Mouse (Mus musculus) heart, embryonic 14.5 days (tissue): ENCODE measurements around the gene Rbbp4. TPM values are rescaled to one million over a fixed set of nuclear protein-coding genes. Genes with fewer than 3 reads are reported as not detected.
A peak's percentile ranks its signal among the peaks of the same experiment; 100 is the strongest.

Experiments
- ATAC-seq: fragments of 200-750 bp; cut with Nextera tagmentation; 2 replicates; pipeline ENCODE4 v1.8.0; 2017; ENCODE audit warnings: low read depth, moderate TSS enrichment; ENCODE audit not compliant: insufficient number of reproducible peaks, insufficient read depth, low FRiP score
- H3K27ac ChIP-seq, 2 experiments: fragments of 200-500 bp in 1 of 2; fragments of 300-500 bp in 1 of 2; sonication (generic) in 1 of 2; replicated peaks in 1 of 2; 2 replicates each; pipeline ENCODE4 v1.5.1; 2012 to 2014; ENCODE audit warnings: low read depth in 2 of 2, low read length in 2 of 2, control low read depth in 1 of 2, mild to moderate bottlenecking in 1 of 2, mixed read lengths in 1 of 2; ENCODE audit not compliant: control insufficient read depth in 1 of 2, insufficient read depth in 1 of 2
- H3K27me3 ChIP-seq: fragments of 300-500 bp; sonication (generic); 2 replicates; pipeline ENCODE4 v1.6.1; 2014; ENCODE audit warnings: mild to moderate bottlenecking, low read length, control low read depth; ENCODE audit not compliant: control insufficient read depth, insufficient read depth
- H3K36me3 ChIP-seq: fragments of 300-500 bp; sonication (generic); 2 replicates; pipeline ENCODE4 v1.6.1; 2014; ENCODE audit warnings: mild to moderate bottlenecking, control low read depth, low read length, mixed read lengths; ENCODE audit not compliant: control insufficient read depth, insufficient read depth
- H3K4me1 ChIP-seq, 2 experiments: fragments of 200-500 bp in 1 of 2; fragments of 300-500 bp in 1 of 2; sonication (generic) in 1 of 2; 2 replicates each; pipeline ENCODE4 v1.6.1; 2012 to 2014; ENCODE audit warnings: low read length in 2 of 2, control low read depth in 1 of 2, mixed read lengths in 1 of 2; ENCODE audit not compliant: control insufficient read depth in 2 of 2, insufficient read depth in 2 of 2
- H3K4me2 ChIP-seq: fragments of 300-500 bp; sonication (generic); 2 replicates; pipeline ENCODE4 v1.6.1; 2014; ENCODE audit warnings: mild to moderate bottlenecking, low read length
- H3K4me3 ChIP-seq, 2 experiments: fragments of 200-500 bp in 1 of 2; fragments of 300-500 bp in 1 of 2; sonication (generic) in 1 of 2; 2 replicates each; pipeline ENCODE4 v1.5.1; 2012 to 2014; ENCODE audit warnings: low read length in 2 of 2, mild to moderate bottlenecking in 2 of 2, control low read depth in 1 of 2, low read depth in 1 of 2, moderate library complexity in 1 of 2; ENCODE audit not compliant: control insufficient read depth in 1 of 2, insufficient read depth in 1 of 2
- H3K9ac ChIP-seq: fragments of 300-500 bp; sonication (generic); 2 replicates; pipeline ENCODE4 v1.6.1; 2014; ENCODE audit warnings: mild to moderate bottlenecking, low read length
- H3K9me3 ChIP-seq: fragments of 300-500 bp; sonication (generic); 2 replicates; pipeline ENCODE4 v1.6.1; 2016; ENCODE audit warnings: low read length, control low read depth; ENCODE audit not compliant: control insufficient read depth
- WGBS: fragments of 180-500 bp; shearing (Covaris S2); extraction: QIAGEN DNeasy Blood & Tissue Kit; methylation state at CpG from one replicate; pipeline ENCODE4 v1.1.7; 2014; 5-methylcytosine and 5-hydroxymethylcytosine counted together
- polyA plus RNA-seq: library from polyadenylated mRNA; unstranded; fragments of >200 nt; fragmentation: Nextera tagmentation; extraction: Ambion mirVana; gene quantifications from 2 replicates; pipeline ENCODE4 v1.2.1, GENCODE M21; 2014

The Rbbp4 gene
- polyA plus RNA-seq, 1 experiment from 2014 or later = 263 TPM

DNA sequence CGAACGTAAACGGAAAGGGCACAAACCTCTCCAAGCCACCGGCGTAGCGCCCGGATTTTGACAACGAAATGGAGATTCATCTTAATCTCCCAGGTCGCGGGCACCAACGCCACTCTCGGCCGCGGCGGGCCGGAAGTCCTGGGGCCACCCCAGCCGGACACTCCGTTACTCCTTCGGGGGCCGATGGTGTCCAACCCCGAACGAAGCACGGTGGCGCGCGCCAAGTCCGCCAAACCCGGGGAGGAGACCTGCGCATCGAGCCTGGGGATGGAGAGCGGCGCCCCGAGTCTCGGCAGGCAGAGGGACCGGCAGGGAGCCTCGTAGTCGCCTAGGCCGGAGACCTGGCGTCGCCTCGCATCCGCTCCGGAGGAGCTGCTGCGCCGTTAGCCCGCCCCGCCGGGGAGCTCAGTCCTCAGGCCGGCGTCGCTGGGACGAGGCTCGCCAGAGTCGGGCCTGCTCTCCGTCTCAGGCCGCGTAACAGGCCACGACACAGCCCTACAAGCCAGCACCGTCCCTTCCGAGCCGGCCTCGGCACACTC, 424 bp downstream of the Rbbp4 start:
- Histone ChIP-seq H3K9ac (peak overlapping the region; percentile 98), H3K4me3 (peak overlapping the region; percentile 93 to 99), H3K9me3 (no peaks in the 10 kb centered on the region), H3K4me2 (peak overlapping the region; percentile 81), H3K27ac (peak overlapping the region; percentile 98 to 99), H3K36me3 (peaks cover 42% of the 10 kb centered on the region), H3K4me1 (peaks cover 2 to 33% of the 10 kb centered on the region in 2 experiments), H3K27me3 (no peaks in the 10 kb centered on the region)
- ATAC-seq = peak; percentile 29; the same call in 1 of the 2 replicates
- under 1% methylated on average over 58 of the region's 62 CpGs for WGBS

DNA sequence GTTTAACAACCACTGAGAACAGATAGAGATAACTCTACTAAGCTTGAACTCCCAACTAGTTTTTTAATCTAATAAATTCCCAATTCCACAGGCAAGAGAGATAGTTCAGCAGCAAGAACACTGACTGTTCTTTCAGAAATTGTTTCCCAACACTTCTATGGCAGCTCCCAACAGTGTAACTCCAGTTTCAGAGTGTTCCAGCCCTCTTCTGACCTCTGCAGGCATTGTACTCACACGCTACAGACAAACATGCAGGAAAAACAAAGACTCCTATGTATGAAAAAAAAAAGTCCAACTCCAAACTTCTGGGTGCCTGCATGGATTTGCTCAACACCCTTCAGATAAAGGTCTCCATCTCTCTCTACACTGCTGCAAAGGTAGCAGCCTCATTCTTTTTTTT, 2.3 kb downstream of the Rbbp4 start:
- Histone ChIP-seq H3K27me3 (no peaks in the 10 kb centered on the region), H3K9ac (peak overlapping the region; percentile 98; the same call in 1 of the 2 replicates), H3K27ac (no peak overlapping the region), H3K4me1 (peaks cover 2 to 33% of the 10 kb centered on the region in 2 experiments), H3K36me3 (peaks cover 60% of the 10 kb centered on the region), H3K9me3 (no peaks in the 10 kb centered on the region), H3K4me2 (peak overlapping the region; percentile 81), H3K4me3 (peak overlapping the region in 1 of 2 experiments; percentile 93; a peak in 1 of 4 replicates)
- ATAC-seq = no peak
- 47% methylated on average over 1 of the region's 1 CpGs for WGBS

DNA sequence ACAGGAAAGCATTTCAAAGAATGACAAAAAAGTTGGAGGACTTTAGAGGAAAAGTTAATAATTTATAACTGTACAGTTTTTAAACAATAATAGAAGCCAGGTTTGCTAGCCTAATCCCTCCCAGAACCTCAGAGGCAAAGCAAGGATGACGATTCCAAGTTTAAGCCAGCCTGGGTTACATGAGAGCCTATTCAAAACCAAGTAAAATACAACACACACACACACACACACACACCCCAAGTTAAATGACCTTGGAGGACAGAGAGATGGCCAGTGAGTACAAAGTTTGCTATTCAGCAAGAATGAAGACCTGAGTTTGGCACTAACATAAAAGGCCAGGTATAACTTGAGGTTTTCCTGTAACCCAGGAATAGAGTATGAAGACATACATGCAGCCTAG, 9.0 kb downstream of the Rbbp4 start:
- no peaks in the 10 kb centered on the region for H3K27me3 ChIP-seq
- 66% methylated on average over 1 of the region's 1 CpGs for WGBS
- no peak overlapping the region for H3K27ac ChIP-seq
- no peaks in the 10 kb centered on the region for H3K9me3 ChIP-seq
- no peak overlapping the region for H3K9ac ChIP-seq
- 0 out of 4 replicates have a peak, but pooled peaks cover 0 to 10% of the 10 kb centered on the region in 2 experiments for H3K4me1 ChIP-seq
- ATAC-seq = no peak
- peaks cover 86% of the 10 kb centered on the region for H3K36me3 ChIP-seq
- no peak overlapping the region for H3K4me2 ChIP-seq
- H3K4me3 ChIP-seq = no peak overlapping the region

DNA sequence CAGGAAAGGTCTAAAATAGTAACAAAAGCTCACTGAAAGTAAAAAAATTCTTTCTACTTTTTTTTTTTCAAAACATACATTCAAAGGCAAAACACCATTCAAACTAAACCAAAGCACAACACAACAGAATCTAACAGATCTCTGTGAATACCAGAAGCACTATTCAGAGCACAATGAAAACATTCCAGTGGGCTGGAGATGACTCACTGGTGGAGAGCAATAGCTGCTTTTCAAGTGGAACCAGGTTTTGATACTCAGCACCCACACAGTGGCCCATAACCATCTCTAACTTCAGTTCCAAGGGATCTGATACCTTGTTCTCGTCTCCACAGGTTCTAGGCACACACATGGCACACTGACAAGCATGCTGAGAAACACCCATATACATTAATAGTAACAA, 10.4 kb downstream of the Rbbp4 start:
- no peak overlapping the region for H3K27ac ChIP-seq
- 0 out of 4 replicates have a peak, but pooled peaks cover 0 to 10% of the 10 kb centered on the region in 2 experiments for H3K4me1 ChIP-seq
- no peaks in the 10 kb centered on the region for H3K9me3 ChIP-seq
- ATAC-seq = no peak
- WGBS = 41% methylated on average over 1 of the region's 1 CpGs
- no peak overlapping the region for H3K4me3 ChIP-seq
- H3K9ac ChIP-seq = no peak overlapping the region
- H3K36me3 ChIP-seq = peaks cover 86% of the 10 kb centered on the region
- no peak overlapping the region for H3K4me2 ChIP-seq
- no peaks in the 10 kb centered on the region for H3K27me3 ChIP-seq

DNA sequence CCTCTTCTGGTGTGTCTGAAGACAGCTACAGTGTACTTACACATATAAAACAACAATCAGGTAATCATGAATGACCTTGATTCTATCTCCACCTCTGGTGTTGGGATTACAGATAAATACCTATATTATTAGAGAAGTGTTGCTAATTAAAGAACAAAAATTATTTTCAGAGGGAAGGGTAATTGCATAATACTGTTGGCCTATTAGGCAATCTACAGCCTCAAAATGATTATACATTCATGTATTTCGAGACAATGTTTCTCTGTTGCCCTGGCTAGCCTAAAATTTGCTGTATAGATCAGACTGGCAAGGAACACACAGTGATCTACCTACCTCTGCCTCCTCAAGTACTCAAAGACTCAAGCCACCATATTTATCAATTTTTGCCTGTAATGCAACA, 11.7 kb downstream of the Rbbp4 start:
- WGBS = 97% methylated on average over 1 of the region's 1 CpGs
- ATAC-seq = no peak
- Histone ChIP-seq H3K9me3 (no peaks in the 10 kb centered on the region), H3K4me2 (no peak overlapping the region), H3K4me1 (0 out of 4 replicates have a peak, but pooled peaks cover 0 to 10% of the 10 kb centered on the region in 2 experiments), H3K27ac (no peak overlapping the region), H3K27me3 (no peaks in the 10 kb centered on the region), H3K9ac (no peak overlapping the region), H3K4me3 (no peak overlapping the region), H3K36me3 (peaks cover 86% of the 10 kb centered on the region)

DNA sequence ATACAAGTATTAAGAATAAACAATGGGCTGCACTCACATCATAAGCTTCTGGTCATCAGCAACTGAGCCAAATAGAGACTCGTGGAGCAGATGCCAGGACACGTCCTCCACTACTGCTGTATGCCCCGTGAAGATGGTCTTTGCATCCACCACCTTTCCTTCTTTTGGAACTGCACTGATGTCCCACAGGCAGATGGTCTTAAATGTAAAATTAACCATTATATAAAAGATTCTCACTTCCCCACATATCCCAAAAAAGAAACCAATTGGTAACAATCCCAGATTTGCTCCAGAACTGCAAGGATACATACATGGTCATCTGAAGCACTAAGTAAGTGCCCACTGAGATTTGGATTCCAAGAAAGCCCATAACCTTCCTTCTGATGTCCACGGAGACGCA, 13.1 kb downstream of the Rbbp4 start:
- H3K4me3 ChIP-seq = no peak overlapping the region
- H3K36me3 ChIP-seq = peaks cover 86% of the 10 kb centered on the region
- 0 out of 4 replicates have a peak, but pooled peaks cover 0 to 10% of the 10 kb centered on the region in 2 experiments for H3K4me1 ChIP-seq
- 95% methylated on average over 5 of the region's 5 CpGs for WGBS
- no peak for ATAC-seq
- H3K9me3 ChIP-seq = no peaks in the 10 kb centered on the region
- no peak overlapping the region for H3K9ac ChIP-seq
- H3K27ac ChIP-seq = no peak overlapping the region
- H3K4me2 ChIP-seq = no peak overlapping the region
- H3K27me3 ChIP-seq = no peaks in the 10 kb centered on the region

DNA sequence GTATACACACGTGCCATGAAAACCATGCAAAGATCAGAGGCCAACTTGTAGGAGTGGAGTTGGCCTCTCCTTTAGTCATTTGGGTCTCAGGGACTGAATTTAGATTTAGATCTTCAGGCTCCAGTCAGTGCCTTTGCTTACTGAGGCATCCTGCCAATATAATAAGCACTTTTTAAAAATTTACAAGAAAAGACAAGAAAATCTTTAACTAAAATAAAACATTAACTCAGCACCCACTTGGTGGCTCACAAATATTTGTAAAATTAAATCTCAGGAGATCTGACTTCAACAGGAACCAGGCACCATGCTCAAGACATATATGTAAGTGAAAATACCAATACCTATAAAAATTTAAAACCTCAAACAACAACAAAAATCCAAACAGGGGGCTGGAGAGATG, 14.3 kb downstream of the Rbbp4 start:
- WGBS = 94% methylated on average over 1 of the region's 1 CpGs
- peaks cover 87% of the 10 kb centered on the region for H3K36me3 ChIP-seq

DNA sequence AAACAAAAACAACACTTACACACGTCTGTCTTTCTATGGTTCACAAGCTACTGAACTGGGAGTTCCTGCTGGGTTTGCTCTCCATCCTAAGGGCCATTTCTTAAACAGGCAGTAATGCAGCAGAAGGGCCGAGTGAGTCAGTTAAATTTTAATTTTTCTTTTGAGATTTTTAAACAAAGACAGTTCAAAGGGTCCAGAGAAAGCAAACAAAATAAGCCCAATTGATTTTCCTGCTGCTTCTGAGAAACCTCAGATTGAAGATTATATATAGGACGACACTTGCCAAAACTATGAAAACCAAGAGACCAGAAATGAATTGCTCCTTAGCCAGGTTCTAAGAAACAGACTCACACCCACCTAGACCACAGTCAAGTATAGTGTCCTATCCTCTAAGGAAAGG, 21.3 kb downstream of the Rbbp4 start:
- no peak overlapping the region for H3K9ac ChIP-seq
- H3K4me2 ChIP-seq = no peak overlapping the region
- H3K9me3 ChIP-seq = no peaks in the 10 kb centered on the region
- no peak for ATAC-seq
- H3K4me1 ChIP-seq = no peaks in the 10 kb centered on the region
- no peak overlapping the region for H3K27ac ChIP-seq
- no peaks in the 10 kb centered on the region for H3K27me3 ChIP-seq
- peaks cover 97% of the 10 kb centered on the region for H3K36me3 ChIP-seq
- 78% methylated on average over 3 of the region's 3 CpGs for WGBS
- no peak overlapping the region for H3K4me3 ChIP-seq

More for the DNA sequence above, 14.3 kb downstream of the Rbbp4 start:
- no peak overlapping the region for H3K9ac ChIP-seq
- no peak overlapping the region for H3K4me3 ChIP-seq
- H3K27me3 ChIP-seq = no peaks in the 10 kb centered on the region
- no peak for ATAC-seq
- no peak overlapping the region for H3K27ac ChIP-seq
- 0 out of 4 replicates have a peak, but pooled peaks cover 0 to 10% of the 10 kb centered on the region in 2 experiments for H3K4me1 ChIP-seq
- H3K4me2 ChIP-seq = no peak overlapping the region
- H3K9me3 ChIP-seq = no peaks in the 10 kb centered on the region
